Mouse (Mus musculus): Measurements from ENCODE around the gene Spin1. TPM values are rescaled to one million over a fixed set of nuclear protein-coding genes. Genes with fewer than 3 reads are reported as not detected.
"Not testable (repeated sequence)": the region's sequence is repeated elsewhere in the genome, so short reads cannot be mapped to it uniquely, and the experiment has no call there.

The Spin1 gene
- polyA plus RNA-seq, 1 experiment from 2014 or later = 58.1 TPM

DNA sequence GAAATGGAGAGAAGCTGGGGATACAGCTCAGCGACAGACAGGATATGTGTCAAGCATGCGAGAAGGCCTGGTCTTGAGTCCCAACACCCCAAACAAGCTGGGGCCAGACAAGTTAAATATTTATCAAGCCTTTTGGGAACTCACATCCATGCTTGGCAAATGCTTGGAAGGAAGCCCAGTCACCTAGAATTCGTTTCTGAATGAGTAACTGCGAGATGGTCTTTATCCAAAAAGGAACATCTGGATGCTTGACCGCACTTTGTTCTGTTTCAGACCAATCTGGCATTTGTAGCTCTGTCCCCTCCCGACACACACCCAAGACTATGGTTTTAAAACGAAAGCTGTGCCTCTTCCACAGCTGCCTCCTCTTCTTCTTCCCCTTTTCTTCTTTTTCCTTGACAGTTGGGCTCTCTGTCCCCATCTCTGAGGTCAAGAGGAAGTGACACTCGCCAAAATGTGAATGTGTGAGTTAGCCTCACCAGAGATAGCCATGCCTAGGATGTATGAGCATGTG is 28.9 kb upstream of the Spin1 start:
- no peaks in the 10 kb centered on the region for H3K9me3 ChIP-seq (ENCODE audit: control insufficient read depth, low read length)
- no peak overlapping the region for H3K9ac ChIP-seq (ENCODE audit: low read length)
- H3K27me3 ChIP-seq (ENCODE audit: control insufficient read depth, insufficient read depth, low read length) = no peaks in the 10 kb centered on the region
- H3K27ac ChIP-seq (replicated peaks in 1 of 2; ENCODE audit: control insufficient read depth in 1 of 2, insufficient read depth in 1 of 2, low read depth in 2 of 2, low read length in 2 of 2) = no peak overlapping the region
- H3K4me2 ChIP-seq (ENCODE audit: low read length) = no peak overlapping the region
- ATAC-seq (ENCODE audit: insufficient number of reproducible peaks, insufficient read depth, low FRiP score, low read depth) = no peak
- no peaks in the 10 kb centered on the region for H3K36me3 ChIP-seq (ENCODE audit: control insufficient read depth, insufficient read depth, low read length)
- WGBS = 67% methylated on average over 8 of the region's 8 CpGs
- H3K4me1 ChIP-seq (ENCODE audit: control insufficient read depth in 2 of 2, insufficient read depth in 2 of 2, low read length in 2 of 2) = peaks cover 3 to 4% of the 10 kb centered on the region in 2 experiments; a peak in 3 of 4 replicates
- H3K4me3 ChIP-seq (ENCODE audit: control insufficient read depth in 1 of 2, insufficient read depth in 1 of 2, low read depth in 1 of 2, low read length in 2 of 2) = no peak overlapping the region

DNA sequence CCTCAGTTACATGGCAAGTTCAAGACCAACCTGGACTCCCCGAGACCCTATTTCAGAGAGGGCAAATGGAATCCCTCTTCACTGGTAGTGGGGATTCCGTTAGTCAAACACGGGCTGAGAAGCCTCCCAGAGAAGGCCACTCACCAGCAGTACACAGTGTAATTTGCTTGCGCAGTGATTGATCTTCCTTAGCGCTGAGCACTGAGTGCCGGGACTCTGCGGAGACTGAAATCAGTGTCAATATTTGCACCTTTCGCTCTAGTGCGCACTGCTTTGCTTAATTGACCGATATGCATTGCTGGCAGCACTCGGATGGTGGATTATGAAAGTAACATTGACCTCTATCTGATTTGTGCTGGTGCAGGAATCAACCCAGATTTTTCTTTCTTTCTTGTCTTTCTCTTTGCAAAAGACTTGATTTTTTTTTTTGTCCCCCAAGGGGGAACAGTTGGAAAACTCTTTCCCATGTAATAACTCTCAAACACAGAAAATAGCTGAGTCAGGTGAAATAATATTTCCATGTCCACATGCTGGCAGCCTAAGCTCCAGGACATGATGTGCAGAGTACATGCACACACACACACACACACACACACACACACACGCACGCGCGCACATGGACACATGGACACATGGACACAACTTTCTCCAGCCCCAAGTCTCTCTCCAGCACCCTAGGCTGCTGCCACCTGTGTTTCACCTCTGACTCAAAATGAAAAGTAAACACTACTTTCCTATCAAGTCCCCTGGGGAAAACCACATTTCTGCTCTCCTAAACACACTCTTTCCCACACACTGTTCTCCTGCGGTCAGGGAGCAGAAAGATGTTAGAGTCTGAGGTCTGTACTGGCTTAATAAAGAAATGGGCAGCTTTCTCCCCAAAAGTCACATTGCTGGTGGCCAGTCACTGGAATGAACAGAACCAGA is 27.5 kb upstream of the Spin1 start:
- Histone ChIP-seq H3K27ac (replicated peaks in 1 of 2; ENCODE audit: control insufficient read depth in 1 of 2, insufficient read depth in 1 of 2, low read depth in 2 of 2, low read length in 2 of 2) (no peak overlapping the region), H3K36me3 (ENCODE audit: control insufficient read depth, insufficient read depth, low read length) (no peaks in the 10 kb centered on the region), H3K4me2 (ENCODE audit: low read length) (no peak overlapping the region), H3K27me3 (ENCODE audit: control insufficient read depth, insufficient read depth, low read length) (no peaks in the 10 kb centered on the region), H3K4me3 (ENCODE audit: control insufficient read depth in 1 of 2, insufficient read depth in 1 of 2, low read depth in 1 of 2, low read length in 2 of 2) (no peak overlapping the region), H3K4me1 (ENCODE audit: control insufficient read depth in 2 of 2, insufficient read depth in 2 of 2, low read length in 2 of 2) (peaks cover 3 to 4% of the 10 kb centered on the region in 2 experiments; a peak in 3 of 4 replicates), H3K9me3 (ENCODE audit: control insufficient read depth, low read length) (no peaks in the 10 kb centered on the region), H3K9ac (ENCODE audit: low read length) (no peak overlapping the region)
- 91% methylated on average over 16 of the region's 16 CpGs for WGBS
- ATAC-seq (ENCODE audit: insufficient number of reproducible peaks, insufficient read depth, low FRiP score, low read depth) = no peak

- Histone ChIP-seq H3K4me1 (ENCODE audit: control insufficient read depth in 2 of 2, insufficient read depth in 2 of 2, low read length in 2 of 2) (peaks cover 3 to 4% of the 10 kb centered on the region in 2 experiments; a peak in 3 of 4 replicates), H3K27ac (replicated peaks in 1 of 2; ENCODE audit: control insufficient read depth in 1 of 2, insufficient read depth in 1 of 2, low read depth in 2 of 2, low read length in 2 of 2) (no peak overlapping the region), H3K9me3 (ENCODE audit: control insufficient read depth, low read length) (no peaks in the 10 kb centered on the region), H3K9ac (ENCODE audit: low read length) (peak overlapping the region; percentile 23; the same call in 1 of the 2 replicates), H3K27me3 (ENCODE audit: control insufficient read depth, insufficient read depth, low read length) (no peaks in the 10 kb centered on the region), H3K4me2 (ENCODE audit: low read length) (no peak overlapping the region), H3K36me3 (ENCODE audit: control insufficient read depth, insufficient read depth, low read length) (no peaks in the 10 kb centered on the region), H3K4me3 (ENCODE audit: control insufficient read depth in 1 of 2, insufficient read depth in 1 of 2, low read depth in 1 of 2, low read length in 2 of 2) (no peak overlapping the region)
- no peak for ATAC-seq (ENCODE audit: insufficient number of reproducible peaks, insufficient read depth, low FRiP score, low read depth)
- WGBS = 55% methylated on average over 6 of the region's 6 CpGs
Observed at GRCm38 (mm10) chr13:51074081-51074680, 26.5 kb upstream of the Spin1 start.

GRCm38 (mm10) chr13:51076191-51076590 is 24.5 kb upstream of the Spin1 start:
- not testable (repeated sequence) for H3K9ac ChIP-seq (ENCODE audit: low read length); H3K9me3 ChIP-seq (ENCODE audit: control insufficient read depth, low read length); H3K4me3 ChIP-seq (ENCODE audit: control insufficient read depth in 1 of 2, insufficient read depth in 1 of 2, low read depth in 1 of 2, low read length in 2 of 2); H3K4me1 ChIP-seq (ENCODE audit: control insufficient read depth in 2 of 2, insufficient read depth in 2 of 2, low read length in 2 of 2); H3K27me3 ChIP-seq (ENCODE audit: control insufficient read depth, insufficient read depth, low read length); H3K36me3 ChIP-seq (ENCODE audit: control insufficient read depth, insufficient read depth, low read length); H3K27ac ChIP-seq (replicated peaks in 1 of 2; ENCODE audit: control insufficient read depth in 1 of 2, insufficient read depth in 1 of 2, low read depth in 2 of 2, low read length in 2 of 2); ATAC-seq (ENCODE audit: insufficient number of reproducible peaks, insufficient read depth, low FRiP score, low read depth); H3K4me2 ChIP-seq (ENCODE audit: low read length)
- 89% methylated on average over 14 of the region's 14 CpGs for WGBS

DNA sequence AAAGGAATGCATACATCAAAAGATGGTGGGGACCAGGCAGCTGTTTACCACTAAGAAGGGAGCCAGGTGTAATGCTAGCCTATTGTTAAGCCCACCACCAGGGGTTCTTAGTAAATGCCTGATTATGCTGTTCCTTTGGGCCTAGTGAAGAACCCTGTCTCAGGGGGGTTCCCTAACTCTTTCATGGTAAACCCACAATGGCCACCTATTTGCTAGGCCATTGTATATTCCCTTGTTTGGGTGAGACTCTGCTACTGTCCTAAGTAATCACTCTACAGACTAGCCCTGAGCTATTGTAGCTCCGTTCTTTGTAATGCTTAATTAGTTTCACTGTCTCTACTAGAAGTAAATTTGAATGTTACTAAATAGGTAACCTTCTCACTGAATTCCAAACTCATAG is 22.1 kb upstream of the Spin1 start:
- not testable (repeated sequence) for H3K4me1 ChIP-seq (ENCODE audit: control insufficient read depth in 2 of 2, insufficient read depth in 2 of 2, low read length in 2 of 2); H3K36me3 ChIP-seq (ENCODE audit: control insufficient read depth, insufficient read depth, low read length); H3K27ac ChIP-seq (replicated peaks in 1 of 2; ENCODE audit: control insufficient read depth in 1 of 2, insufficient read depth in 1 of 2, low read depth in 2 of 2, low read length in 2 of 2); H3K9me3 ChIP-seq (ENCODE audit: control insufficient read depth, low read length); H3K27me3 ChIP-seq (ENCODE audit: control insufficient read depth, insufficient read depth, low read length); H3K4me3 ChIP-seq (ENCODE audit: control insufficient read depth in 1 of 2, insufficient read depth in 1 of 2, low read depth in 1 of 2, low read length in 2 of 2); H3K4me2 ChIP-seq (ENCODE audit: low read length); ATAC-seq (ENCODE audit: insufficient number of reproducible peaks, insufficient read depth, low FRiP score, low read depth); H3K9ac ChIP-seq (ENCODE audit: low read length)
- 83% methylated on average over 1 of the region's 1 CpGs for WGBS

DNA sequence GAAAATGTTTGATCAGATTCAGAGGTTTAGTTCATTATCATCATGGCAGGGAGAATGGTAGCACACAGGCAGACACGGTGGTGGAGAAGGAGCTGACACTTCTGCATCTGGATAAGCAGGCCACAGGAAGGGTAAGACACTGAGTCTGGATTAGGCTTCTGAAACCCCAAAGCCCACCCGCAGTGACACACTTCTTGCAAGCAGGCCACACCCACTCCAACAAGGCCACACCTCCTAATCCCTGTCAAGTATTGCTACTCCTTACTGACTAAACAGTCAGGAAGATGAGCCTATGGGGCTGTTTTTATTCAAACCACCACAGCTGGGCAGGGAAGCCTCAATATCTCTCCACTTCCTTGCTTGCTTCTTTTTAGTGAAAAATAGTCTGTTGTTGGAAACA is 19.9 kb upstream of the Spin1 start:
- Histone ChIP-seq H3K27me3 (ENCODE audit: control insufficient read depth, insufficient read depth, low read length) (no peaks in the 10 kb centered on the region), H3K4me1 (ENCODE audit: control insufficient read depth in 2 of 2, insufficient read depth in 2 of 2, low read length in 2 of 2) (no peaks in the 10 kb centered on the region), H3K4me3 (ENCODE audit: control insufficient read depth in 1 of 2, insufficient read depth in 1 of 2, low read depth in 1 of 2, low read length in 2 of 2) (no peak overlapping the region), H3K36me3 (ENCODE audit: control insufficient read depth, insufficient read depth, low read length) (no peaks in the 10 kb centered on the region), H3K9ac (ENCODE audit: low read length) (no peak overlapping the region), H3K9me3 (ENCODE audit: control insufficient read depth, low read length) (no peaks in the 10 kb centered on the region), H3K27ac (replicated peaks in 1 of 2; ENCODE audit: control insufficient read depth in 1 of 2, insufficient read depth in 1 of 2, low read depth in 2 of 2, low read length in 2 of 2) (no peak overlapping the region), H3K4me2 (ENCODE audit: low read length) (no peak overlapping the region)
- WGBS = 81% methylated on average over 2 of the region's 2 CpGs
- ATAC-seq (ENCODE audit: insufficient number of reproducible peaks, insufficient read depth, low FRiP score, low read depth) = no peak

DNA sequence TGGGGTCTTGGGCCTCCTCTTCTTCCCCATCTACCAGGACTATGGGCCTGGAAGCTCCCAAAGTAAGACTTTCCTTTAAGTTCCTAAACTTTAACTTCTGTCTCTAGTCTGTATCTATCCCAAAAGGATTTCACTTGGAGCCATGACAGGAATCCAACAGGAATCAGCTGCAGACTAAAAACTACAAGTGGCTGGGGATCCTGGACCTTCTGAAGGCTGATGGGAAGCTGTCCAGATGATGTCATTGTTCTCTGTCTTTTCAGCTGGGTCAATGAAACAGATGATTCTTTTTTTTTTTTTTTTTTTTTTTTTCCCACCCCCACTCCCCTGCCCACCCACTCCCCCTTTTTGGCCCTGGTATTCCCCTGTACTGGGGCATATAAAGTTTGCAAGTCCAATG is 16.4 kb upstream of the Spin1 start:
- Histone ChIP-seq H3K27ac (replicated peaks in 1 of 2; ENCODE audit: control insufficient read depth in 1 of 2, insufficient read depth in 1 of 2, low read depth in 2 of 2, low read length in 2 of 2) (no peak overlapping the region), H3K4me1 (ENCODE audit: control insufficient read depth in 2 of 2, insufficient read depth in 2 of 2, low read length in 2 of 2) (no peaks in the 10 kb centered on the region), H3K4me2 (ENCODE audit: low read length) (no peak overlapping the region), H3K4me3 (ENCODE audit: control insufficient read depth in 1 of 2, insufficient read depth in 1 of 2, low read depth in 1 of 2, low read length in 2 of 2) (no peak overlapping the region), H3K27me3 (ENCODE audit: control insufficient read depth, insufficient read depth, low read length) (no peaks in the 10 kb centered on the region), H3K9me3 (ENCODE audit: control insufficient read depth, low read length) (no peaks in the 10 kb centered on the region), H3K36me3 (ENCODE audit: control insufficient read depth, insufficient read depth, low read length) (no peaks in the 10 kb centered on the region), H3K9ac (ENCODE audit: low read length) (no peak overlapping the region)
- no peak for ATAC-seq (ENCODE audit: insufficient number of reproducible peaks, insufficient read depth, low FRiP score, low read depth)

Data from heart, embryonic 14.5 days (tissue).